Mouse (Mus musculus): ENCODE data around the gene Ap2s1. TPM values are rescaled to one million over a fixed set of nuclear protein-coding genes. Genes with fewer than 3 reads are reported as not detected.
A peak's percentile ranks its signal among the peaks of the same experiment; 100 is the strongest.

Ap2s1 gene
- polyA plus RNA-seq, 1 experiment from 2014 or later = 272 TPM

- H3K4me3 ChIP-seq = no peak overlapping the region
- no peak for ATAC-seq (ENCODE audit: insufficient number of reproducible peaks, insufficient read depth, low FRiP score, low TSS enrichment, low read depth)
- WGBS = 66% methylated on average over 17 of the region's 17 CpGs
- no peak overlapping the region for H3K4me2 ChIP-seq
- no peaks in the 10 kb centered on the region for H3K9me3 ChIP-seq
- no peaks in the 10 kb centered on the region for H3K36me3 ChIP-seq
- no peak overlapping the region for H3K27ac ChIP-seq
- no peaks in the 10 kb centered on the region for H3K27me3 ChIP-seq
- H3K9ac ChIP-seq = no peak overlapping the region
- peaks cover 4% of the 10 kb centered on the region; the same call in 1 of the 2 replicates for H3K4me1 ChIP-seq
These were observed 17.3 kb downstream of the Ap2s1 start for GRCm38 (mm10) chr7:16755362-16756017.

GRCm38 (mm10) chr7:16758872-16759574, 20.8 kb downstream of the Ap2s1 start:
- peaks cover 13% of the 10 kb centered on the region for H3K4me1 ChIP-seq
- H3K27ac ChIP-seq = no peak overlapping the region
- no peak for ATAC-seq (ENCODE audit: insufficient number of reproducible peaks, insufficient read depth, low FRiP score, low TSS enrichment, low read depth)
- H3K4me3 ChIP-seq = no peak overlapping the region
- no peak overlapping the region for H3K9ac ChIP-seq
- H3K9me3 ChIP-seq = no peaks in the 10 kb centered on the region
- H3K27me3 ChIP-seq = no peaks in the 10 kb centered on the region
- no peaks in the 10 kb centered on the region for H3K36me3 ChIP-seq
- WGBS = 80% methylated on average over 11 of the region's 11 CpGs
- no peak overlapping the region for H3K4me2 ChIP-seq

GRCm38 (mm10) chr7:16760292-16760691, 22.1 kb downstream of the Ap2s1 start:
- H3K4me2 ChIP-seq = no peak overlapping the region
- H3K4me3 ChIP-seq = no peak overlapping the region
- H3K27me3 ChIP-seq = no peaks in the 10 kb centered on the region
- H3K9me3 ChIP-seq = no peaks in the 10 kb centered on the region
- ATAC-seq (ENCODE audit: insufficient number of reproducible peaks, insufficient read depth, low FRiP score, low TSS enrichment, low read depth) = no peak
- peaks cover 13% of the 10 kb centered on the region for H3K4me1 ChIP-seq
- no peak overlapping the region for H3K27ac ChIP-seq
- H3K9ac ChIP-seq = no peak overlapping the region
- H3K36me3 ChIP-seq = no peaks in the 10 kb centered on the region
- 17% methylated on average over 8 of the region's 8 CpGs for WGBS

GRCm38 (mm10) chr7:16761005-16761481, 22.8 kb downstream of the Ap2s1 start:
- Histone ChIP-seq H3K27ac (no peak overlapping the region), H3K4me3 (no peak overlapping the region), H3K9me3 (no peaks in the 10 kb centered on the region), H3K4me2 (no peak overlapping the region), H3K9ac (no peak overlapping the region), H3K36me3 (no peaks in the 10 kb centered on the region), H3K27me3 (no peaks in the 10 kb centered on the region), H3K4me1 (peaks cover 13% of the 10 kb centered on the region)
- WGBS = 32% methylated on average over 10 of the region's 10 CpGs
- ATAC-seq (ENCODE audit: insufficient number of reproducible peaks, insufficient read depth, low FRiP score, low TSS enrichment, low read depth) = no peak

- Histone ChIP-seq H3K4me2 (no peak overlapping the region), H3K4me1 (peaks cover 16% of the 10 kb centered on the region), H3K9ac (no peak overlapping the region), H3K27me3 (no peaks in the 10 kb centered on the region), H3K36me3 (no peaks in the 10 kb centered on the region), H3K4me3 (no peak overlapping the region), H3K27ac (no peak overlapping the region), H3K9me3 (no peaks in the 10 kb centered on the region)
- WGBS = 37% methylated on average over 5 of the region's 5 CpGs
- no peak for ATAC-seq (ENCODE audit: insufficient number of reproducible peaks, insufficient read depth, low FRiP score, low TSS enrichment, low read depth)
These were observed 23.4 kb downstream of the Ap2s1 start for GRCm38 (mm10) chr7:16761630-16762029.

GRCm38 (mm10) chr7:16763463-16764218, 25.4 kb downstream of the Ap2s1 start:
- no peaks in the 10 kb centered on the region for H3K27me3 ChIP-seq
- peaks cover 16% of the 10 kb centered on the region for H3K4me1 ChIP-seq
- no peaks in the 10 kb centered on the region for H3K36me3 ChIP-seq
- no peak overlapping the region for H3K4me3 ChIP-seq
- no peak overlapping the region for H3K4me2 ChIP-seq
- H3K27ac ChIP-seq = no peak overlapping the region
- H3K9ac ChIP-seq = no peak overlapping the region
- WGBS = 86% methylated on average over 7 of the region's 7 CpGs
- ATAC-seq (ENCODE audit: insufficient number of reproducible peaks, insufficient read depth, low FRiP score, low TSS enrichment, low read depth) = no peak
- no peaks in the 10 kb centered on the region for H3K9me3 ChIP-seq

GRCm38 (mm10) chr7:16766443-16766842, 28.2 kb downstream of the Ap2s1 start:
- 32% methylated on average over 2 of the region's 2 CpGs for WGBS

GRCm38 (mm10) chr7:16775888-16776287, 37.7 kb downstream of the Ap2s1 start:
- no peak overlapping the region for H3K27ac ChIP-seq
- H3K9ac ChIP-seq = no peak overlapping the region; the same call in 1 of the 2 replicates
- H3K4me1 ChIP-seq = peaks cover 3% of the 10 kb centered on the region; the same call in 1 of the 2 replicates
- 0 out of 2 replicates have a peak, but pooled peaks cover 5% of the 10 kb centered on the region for H3K9me3 ChIP-seq
- no peaks in the 10 kb centered on the region for H3K36me3 ChIP-seq
- H3K27me3 ChIP-seq = no peaks in the 10 kb centered on the region
- no peak for ATAC-seq (ENCODE audit: insufficient number of reproducible peaks, insufficient read depth, low FRiP score, low TSS enrichment, low read depth)
- H3K4me2 ChIP-seq = no peak overlapping the region
- H3K4me3 ChIP-seq = no peak overlapping the region
- 34% methylated on average over 5 of the region's 5 CpGs for WGBS

More at GRCm38 (mm10) chr7:16766443-16766842, 28.2 kb downstream of the Ap2s1 start:
- ATAC-seq (ENCODE audit: insufficient number of reproducible peaks, insufficient read depth, low FRiP score, low TSS enrichment, low read depth) = no peak
- no peaks in the 10 kb centered on the region for H3K36me3 ChIP-seq
- H3K27me3 ChIP-seq = no peaks in the 10 kb centered on the region
- peaks cover 7% of the 10 kb centered on the region for H3K4me1 ChIP-seq
- no peak overlapping the region for H3K4me2 ChIP-seq
- no peak overlapping the region for H3K27ac ChIP-seq
- H3K9ac ChIP-seq = no peak overlapping the region
- no peak overlapping the region for H3K4me3 ChIP-seq
- no peaks in the 10 kb centered on the region for H3K9me3 ChIP-seq

- no peak for ATAC-seq (ENCODE audit: insufficient number of reproducible peaks, insufficient read depth, low FRiP score, low TSS enrichment, low read depth)
- no peaks in the 10 kb centered on the region for H3K36me3 ChIP-seq
- no peaks in the 10 kb centered on the region for H3K9me3 ChIP-seq
- H3K27ac ChIP-seq = no peak overlapping the region
- no peak overlapping the region for H3K4me3 ChIP-seq
- no peak overlapping the region for H3K9ac ChIP-seq
- no peaks in the 10 kb centered on the region for H3K27me3 ChIP-seq
- no peak overlapping the region for H3K4me2 ChIP-seq
- peaks cover 29% of the 10 kb centered on the region for H3K4me1 ChIP-seq
- WGBS = 75% methylated on average over 5 of the region's 5 CpGs
These were observed 41.9 kb downstream of the Ap2s1 start for GRCm38 (mm10) chr7:16780076-16780475.

GRCm38 (mm10) chr7:16780825-16781554, 42.8 kb downstream of the Ap2s1 start, which contains the start of gene Slc1a5:
Gene Slc1a5 (plus strand): TSS chr7:16781340.
- WGBS = 3% methylated on average over 34 of the region's 34 CpGs
- peak within 1 kb of the TSS; percentile 77 for H3K9ac ChIP-seq

GRCm38 (mm10) chr7:16781555-16781815, 43.3 kb downstream of the Ap2s1 start:
- Histone ChIP-seq H3K9me3 (no peaks in the 10 kb centered on the region), H3K27ac (peak overlapping the region; percentile 66; the same call in 1 of the 2 replicates), H3K4me3 (peak overlapping the region; percentile 66), H3K4me1 (peaks cover 29% of the 10 kb centered on the region), H3K36me3 (peaks cover 3% of the 10 kb centered on the region; the same call in 1 of the 2 replicates), H3K4me2 (peak overlapping the region; percentile 100), H3K27me3 (no peaks in the 10 kb centered on the region), H3K9ac (peak overlapping the region; percentile 77)
- ATAC-seq (ENCODE audit: insufficient number of reproducible peaks, insufficient read depth, low FRiP score, low TSS enrichment, low read depth) = no peak
- WGBS = under 1% methylated on average over 10 of the region's 10 CpGs

More at GRCm38 (mm10) chr7:16780825-16781554, 42.8 kb downstream of the Ap2s1 start, which contains the start of gene Slc1a5:
- H3K36me3 ChIP-seq = no peaks in the 10 kb centered on the region
- H3K27me3 ChIP-seq = no peaks in the 10 kb centered on the region
- H3K9me3 ChIP-seq = no peaks in the 10 kb centered on the region
- H3K4me3 ChIP-seq = peak within 1 kb of the TSS; percentile 66
- ATAC-seq (ENCODE audit: insufficient number of reproducible peaks, insufficient read depth, low FRiP score, low TSS enrichment, low read depth) = 0 out of 2 replicates have a peak, but pooled peaks have one; percentile 39
- peak within 1 kb of the TSS; percentile 100 for H3K4me2 ChIP-seq
- peaks cover 29% of the 10 kb centered on the region for H3K4me1 ChIP-seq
- peak within 1 kb of the TSS; percentile 66; the same call in 1 of the 2 replicates for H3K27ac ChIP-seq

All from embryonic facial prominence, embryonic 13.5 days (tissue).